Mouse (Mus musculus) mouse embryonic stem cell (cell line): ENCODE data around the gene Upk3b.

Experiments used
- in situ Hi-C, 2 experiments: fragments of 300-500 bp; cut with MboI; formaldehyde crosslinking; loops; 1 replicate in 1 of 2; 3 replicates in 1 of 2; pipeline ENCODE4 v1.14.3; 2019 to 2020; ENCODE audit warnings: low sequenced_read_pairs in 2 of 2, low pct_unique_long_range_greater_than_20kb in 1 of 2, mixed read lengths in 1 of 2; ENCODE audit not compliant: unreplicated experiment in 1 of 2

The Upk3b gene

GRCm38 (mm10) chr5:136094249-136095010 lies 56.1 kb downstream of the Upk3b start:
- in situ Hi-C loops = no loop called here

GRCm38 (mm10) chr5:136095089-136095488 lies 56.8 kb downstream of the Upk3b start:
- in situ Hi-C loops = no loop called here
